Mouse (Mus musculus) liver, embryonic 13.5 days (tissue): ENCODE measurements at regions not wholly inside any gene's neighbourhood (a gene's known extent, or its start where the extent isn't known, plus 50 kb on each side); places are given as distances from the start of the nearest gene placed in this dataset.
A peak's percentile ranks its signal among the peaks of the same experiment; 100 is the strongest.

Experiments used
- ATAC-seq: fragments of 200-750 bp; cut with Nextera tagmentation; 2 replicates; pipeline ENCODE4 v1.8.0; 2017; ENCODE audit warnings: low read depth, mild to moderate bottlenecking, moderate number of reproducible peaks, moderate library complexity
- DNase-seq: peaks from one replicate; pipeline ENCODE4 v3.0.0; 2022
- H3K27ac ChIP-seq: fragments of 300-500 bp; sonication (generic); 2 replicates; pipeline ENCODE4 v1.5.1; 2015; ENCODE audit warnings: moderate library complexity, mild to moderate bottlenecking, inconsistent platforms
- H3K27me3 ChIP-seq: fragments of 300-500 bp; sonication (generic); 2 replicates; pipeline ENCODE4 v1.6.1; 2015; ENCODE audit warnings: mild to moderate bottlenecking, inconsistent platforms
- H3K36me3 ChIP-seq: fragments of 300-500 bp; sonication (generic); 2 replicates; pipeline ENCODE4 v1.6.1; 2015; ENCODE audit warnings: mild to moderate bottlenecking, inconsistent platforms
- H3K4me1 ChIP-seq: fragments of 300-500 bp; sonication (generic); replicated peaks from 2 replicates; pipeline ENCODE4 v1.6.1; 2015; ENCODE audit warnings: inconsistent platforms
- H3K4me2 ChIP-seq: fragments of 300-500 bp; sonication (generic); 2 replicates; pipeline ENCODE4 v1.6.1; 2015; ENCODE audit warnings: inconsistent platforms, mild to moderate bottlenecking, moderate library complexity
- H3K4me3 ChIP-seq: fragments of 300-500 bp; sonication (generic); replicated peaks from 2 replicates; pipeline ENCODE4 v1.5.1; 2015; ENCODE audit warnings: mild to moderate bottlenecking, inconsistent platforms
- H3K9ac ChIP-seq: fragments of 300-500 bp; sonication (generic); 2 replicates; pipeline ENCODE4 v1.6.1; 2015; ENCODE audit warnings: mild to moderate bottlenecking, inconsistent platforms
- H3K9me3 ChIP-seq: fragments of 300-500 bp; sonication (generic); replicated peaks from 2 replicates; pipeline ENCODE4 v1.6.1; 2016; ENCODE audit warnings: inconsistent platforms
- WGBS: fragments of 180-500 bp; shearing (Covaris S2); methylation state at CpG from one replicate; pipeline ENCODE4 v1.1.7; 2015; ENCODE audit not compliant: insufficient replicate concordance; 5-methylcytosine and 5-hydroxymethylcytosine counted together

- DNase-seq, result no peak
- H3K4me3 ChIP-seq, result no peak overlapping the region
Measured at GRCm38 (mm10) chr13:28718868-28719265, 234.6 kb downstream of the Sox4 start.

GRCm38 (mm10) chr13:28718169-28718867 is 235.2 kb downstream of the Sox4 start:
- Histone ChIP-seq H3K9me3 (no peaks in the 10 kb centered on the region), H3K27me3 (no peaks in the 10 kb centered on the region), H3K9ac (no peak overlapping the region), H3K27ac (no peak overlapping the region), H3K4me3 (no peak overlapping the region), H3K4me1 (no peaks in the 10 kb centered on the region; the same call in 1 of the 2 replicates), H3K36me3 (no peaks in the 10 kb centered on the region), H3K4me2 (no peak overlapping the region)
- ATAC-seq (peak; percentile 45; the same call in 1 of the 2 replicates), DNase-seq (no peak)
- 19% methylated on average over 11 of the region's 11 CpGs for WGBS

More at GRCm38 (mm10) chr13:28718868-28719265, 234.6 kb downstream of the Sox4 start:
- H3K27me3 ChIP-seq, result no peaks in the 10 kb centered on the region
- WGBS, result 68% methylated on average over 5 of the region's 5 CpGs
- H3K27ac ChIP-seq, result no peak overlapping the region
- no peak for ATAC-seq
- H3K4me1 ChIP-seq, result no peaks in the 10 kb centered on the region; the same call in 1 of the 2 replicates
- no peak overlapping the region for H3K4me2 ChIP-seq
- no peak overlapping the region for H3K9ac ChIP-seq
- no peaks in the 10 kb centered on the region for H3K36me3 ChIP-seq
- H3K9me3 ChIP-seq, result no peaks in the 10 kb centered on the region

DNA sequence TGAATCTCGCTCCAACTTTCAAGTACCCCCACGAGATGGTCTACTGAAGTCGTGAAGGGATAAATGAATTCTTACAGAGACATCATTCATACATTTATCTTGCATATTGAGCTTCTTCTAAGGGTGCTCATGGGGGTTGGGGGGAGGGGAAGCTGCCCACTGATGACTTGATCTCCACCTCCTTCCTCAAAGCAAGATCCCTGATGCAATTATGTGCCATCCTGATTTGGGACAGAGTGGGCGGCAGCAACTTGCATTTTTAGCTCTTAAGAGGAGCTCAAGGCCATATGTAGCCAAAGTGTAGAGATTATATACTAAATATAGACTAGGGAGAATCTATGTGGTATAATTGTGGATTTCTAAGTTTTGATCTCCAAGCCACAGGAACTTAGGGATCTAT is 236.1 kb downstream of the Sox4 start:
- Histone ChIP-seq H3K36me3 (no peaks in the 10 kb centered on the region), H3K4me3 (no peak overlapping the region), H3K27me3 (no peaks in the 10 kb centered on the region), H3K9me3 (no peaks in the 10 kb centered on the region), H3K27ac (no peak overlapping the region), H3K9ac (no peak overlapping the region), H3K4me1 (no peaks in the 10 kb centered on the region; the same call in 1 of the 2 replicates), H3K4me2 (no peak overlapping the region)
- WGBS, result 72% methylated on average over 4 of the region's 4 CpGs
- ATAC-seq, result no peak
- DNase-seq, result no peak

GRCm38 (mm10) chr13:28709966-28710365 is 243.5 kb downstream of the Sox4 start:
- no peak for ATAC-seq

DNA sequence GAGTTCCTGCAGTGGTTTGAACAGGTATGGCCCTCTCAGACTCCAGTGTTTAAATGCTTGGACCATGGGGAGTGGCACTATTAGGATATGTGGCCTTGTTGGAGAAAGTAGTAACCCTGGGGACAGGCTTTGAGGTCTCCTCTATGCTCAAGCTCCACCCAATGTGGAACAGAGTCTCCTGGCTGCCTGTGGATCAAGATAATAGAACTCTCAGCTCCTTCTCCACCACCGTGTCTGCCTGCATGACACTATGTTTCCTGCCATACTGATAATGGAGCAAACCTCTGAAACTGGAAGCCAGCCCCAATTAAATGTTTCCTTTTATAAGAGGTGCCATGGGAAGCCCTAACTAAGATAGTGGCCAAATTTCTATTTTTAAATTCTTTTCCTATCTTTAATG is 252.2 kb downstream of the Sox4 start:
- 4% methylated on average over 1 of the region's 1 CpGs for WGBS
- Histone ChIP-seq H3K27me3 (no peaks in the 10 kb centered on the region), H3K4me2 (no peak overlapping the region), H3K36me3 (no peaks in the 10 kb centered on the region), H3K9me3 (no peaks in the 10 kb centered on the region), H3K4me3 (no peak overlapping the region), H3K9ac (no peak overlapping the region), H3K4me1 (no peaks in the 10 kb centered on the region), H3K27ac (no peak overlapping the region)
- DNase-seq (peak; percentile 4), ATAC-seq (no peak; the same call in 1 of the 2 replicates)

More at GRCm38 (mm10) chr13:28709966-28710365, 243.5 kb downstream of the Sox4 start:
- no peak overlapping the region for H3K27ac ChIP-seq
- no peaks in the 10 kb centered on the region for H3K27me3 ChIP-seq
- no peak for DNase-seq
- no peaks in the 10 kb centered on the region for H3K9me3 ChIP-seq
- H3K4me1 ChIP-seq, result no peaks in the 10 kb centered on the region
- H3K36me3 ChIP-seq, result no peaks in the 10 kb centered on the region
- no peak overlapping the region for H3K4me3 ChIP-seq
- H3K4me2 ChIP-seq, result no peak overlapping the region
- 66% methylated on average over 7 of the region's 7 CpGs for WGBS
- H3K9ac ChIP-seq, result no peak overlapping the region

DNA sequence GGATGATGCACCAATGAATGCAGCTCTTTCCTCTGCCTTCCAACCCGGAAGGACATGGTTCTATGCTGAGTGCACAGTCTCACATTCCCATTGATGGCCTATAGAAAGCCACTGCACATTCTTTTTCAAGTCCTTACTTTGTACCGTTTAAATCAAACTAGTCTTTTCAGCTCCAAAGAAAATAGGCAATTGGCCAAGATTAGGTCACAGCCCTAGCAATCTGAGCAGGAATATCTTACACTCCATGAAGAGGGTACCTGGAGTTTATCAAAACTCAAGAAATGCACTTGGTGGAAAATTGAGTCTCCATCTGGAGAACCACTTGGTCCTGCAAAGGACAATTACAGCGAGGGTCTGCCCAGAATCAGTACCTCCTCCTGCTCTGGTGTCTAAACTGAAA is 253.4 kb downstream of the Sox4 start:
- H3K36me3 ChIP-seq, result no peaks in the 10 kb centered on the region
- WGBS, result 56% methylated on average over 3 of the region's 3 CpGs
- no peaks in the 10 kb centered on the region for H3K9me3 ChIP-seq
- no peak overlapping the region for H3K27ac ChIP-seq
- H3K4me1 ChIP-seq, result no peaks in the 10 kb centered on the region
- no peak overlapping the region for H3K9ac ChIP-seq
- ATAC-seq (no peak), DNase-seq (no peak)
- no peak overlapping the region for H3K4me2 ChIP-seq
- H3K27me3 ChIP-seq, result no peaks in the 10 kb centered on the region
- H3K4me3 ChIP-seq, result no peak overlapping the region

GRCm38 (mm10) chr13:28699490-28700032 is 254.0 kb downstream of the Sox4 start:
- Histone ChIP-seq H3K9ac (no peak overlapping the region), H3K27ac (no peak overlapping the region), H3K27me3 (no peaks in the 10 kb centered on the region), H3K4me2 (no peak overlapping the region), H3K9me3 (no peaks in the 10 kb centered on the region), H3K36me3 (no peaks in the 10 kb centered on the region), H3K4me3 (no peak overlapping the region), H3K4me1 (no peaks in the 10 kb centered on the region)
- DNase-seq (no peak), ATAC-seq (no peak)
- WGBS, result 69% methylated on average over 4 of the region's 4 CpGs

- Histone ChIP-seq H3K4me3 (no peak overlapping the region), H3K27ac (no peak overlapping the region), H3K4me2 (no peak overlapping the region), H3K9ac (no peak overlapping the region), H3K4me1 (no peaks in the 10 kb centered on the region), H3K27me3 (no peaks in the 10 kb centered on the region), H3K36me3 (no peaks in the 10 kb centered on the region), H3K9me3 (no peaks in the 10 kb centered on the region)
- ATAC-seq (no peak), DNase-seq (no peak)
- WGBS, result 58% methylated on average over 12 of the region's 12 CpGs
Measured at GRCm38 (mm10) chr13:28697796-28698678, 255.5 kb downstream of the Sox4 start.

GRCm38 (mm10) chr13:28693078-28693477 is 260.4 kb downstream of the Sox4 start:
- Histone ChIP-seq H3K27ac (no peak overlapping the region), H3K4me1 (no peaks in the 10 kb centered on the region), H3K36me3 (no peaks in the 10 kb centered on the region), H3K9me3 (no peaks in the 10 kb centered on the region), H3K27me3 (no peaks in the 10 kb centered on the region), H3K9ac (no peak overlapping the region), H3K4me2 (no peak overlapping the region), H3K4me3 (no peak overlapping the region)
- no peak for ATAC-seq
- DNase-seq, result no peak
- 61% methylated on average over 4 of the region's 4 CpGs for WGBS

- Histone ChIP-seq H3K4me1 (no peaks in the 10 kb centered on the region), H3K4me3 (no peak overlapping the region), H3K9ac (no peak overlapping the region), H3K9me3 (no peaks in the 10 kb centered on the region), H3K27me3 (no peaks in the 10 kb centered on the region), H3K4me2 (no peak overlapping the region), H3K27ac (no peak overlapping the region), H3K36me3 (no peaks in the 10 kb centered on the region)
- 44% methylated on average over 5 of the region's 5 CpGs for WGBS
- no peak for ATAC-seq
- no peak for DNase-seq
Measured at GRCm38 (mm10) chr13:28692587-28692986, 260.9 kb downstream of the Sox4 start.

- Histone ChIP-seq H3K9me3 (no peaks in the 10 kb centered on the region), H3K27me3 (no peaks in the 10 kb centered on the region), H3K4me2 (no peak overlapping the region), H3K9ac (no peak overlapping the region), H3K36me3 (no peaks in the 10 kb centered on the region), H3K27ac (no peak overlapping the region), H3K4me1 (no peaks in the 10 kb centered on the region), H3K4me3 (no peak overlapping the region)
- DNase-seq, result no peak
- no peak for ATAC-seq
- WGBS, result 69% methylated on average over 5 of the region's 5 CpGs
Measured at GRCm38 (mm10) chr13:28690511-28691160, 262.9 kb downstream of the Sox4 start.
